Mouse (Mus musculus): ENCODE data around the gene Srarp. TPM values are rescaled to one million over a fixed set of nuclear protein-coding genes. Genes with fewer than 3 reads are reported as not detected.

Srarp gene
- polyA plus RNA-seq, 1 experiment from 2014 or later: not detected

DNA sequence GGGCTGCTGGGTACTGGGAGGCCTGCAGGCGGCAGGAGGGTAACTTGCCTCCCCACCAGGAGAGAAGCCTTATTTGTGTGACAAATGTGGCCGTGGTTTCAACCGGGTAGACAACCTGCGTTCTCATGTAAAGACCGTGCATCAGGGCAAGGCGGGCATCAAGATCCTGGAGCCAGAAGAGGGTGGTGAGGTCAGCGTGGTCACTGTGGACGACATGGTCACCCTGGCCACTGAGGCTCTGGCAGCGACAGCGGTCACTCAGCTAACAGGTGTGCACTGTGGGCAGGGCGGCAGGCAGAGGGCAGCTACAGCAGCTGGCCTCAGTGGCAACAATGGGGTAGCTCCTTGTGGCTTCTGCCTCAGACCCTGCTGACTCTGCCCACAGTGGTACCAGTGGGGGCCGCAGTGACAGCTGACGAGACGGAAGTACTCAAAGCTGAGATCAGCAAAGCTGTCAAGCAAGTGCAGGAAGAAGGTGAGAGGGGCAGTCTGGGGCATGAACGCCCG, 30.4 kb upstream of the Srarp start:
- no peaks in the 10 kb centered on the region for H3K9me3 ChIP-seq
- peaks cover 3% of the 10 kb centered on the region; the same call in 1 of the 2 replicates for H3K4me1 ChIP-seq
- H3K27me3 ChIP-seq: no peaks in the 10 kb centered on the region
- no peak overlapping the region for H3K4me3 ChIP-seq (replicated peaks)
- ATAC-seq (ENCODE audit: low FRiP score): no peak
- H3K4me2 ChIP-seq: no peak overlapping the region
- 95% methylated on average over 16 of the region's 16 CpGs for WGBS
- H3K27ac ChIP-seq: no peak overlapping the region
- H3K36me3 ChIP-seq (replicated peaks): peaks cover 96% of the 10 kb centered on the region
- H3K9ac ChIP-seq: no peak overlapping the region

GRCm38 (mm10) chr4:141465512-141466288, 29.8 kb upstream of the Srarp start:
- Histone ChIP-seq H3K4me1 (peaks cover 9% of the 10 kb centered on the region), H3K4me3 (replicated peaks) (no peak overlapping the region), H3K27ac (no peak overlapping the region), H3K9ac (no peak overlapping the region), H3K36me3 (replicated peaks) (peaks cover 89% of the 10 kb centered on the region), H3K27me3 (no peaks in the 10 kb centered on the region), H3K4me2 (no peak overlapping the region), H3K9me3 (no peaks in the 10 kb centered on the region)
- no peak for ATAC-seq (ENCODE audit: low FRiP score)
- WGBS: 94% methylated on average over 34 of the region's 34 CpGs

- no peak overlapping the region for H3K4me2 ChIP-seq
- H3K9ac ChIP-seq: no peak overlapping the region
- H3K4me1 ChIP-seq: peaks cover 14% of the 10 kb centered on the region
- 83% methylated on average over 16 of the region's 16 CpGs for WGBS
- no peak overlapping the region for H3K27ac ChIP-seq
- no peak for ATAC-seq (ENCODE audit: low FRiP score)
- no peak overlapping the region for H3K4me3 ChIP-seq (replicated peaks)
- peaks cover 88% of the 10 kb centered on the region for H3K36me3 ChIP-seq (replicated peaks)
- H3K9me3 ChIP-seq: no peaks in the 10 kb centered on the region
- no peaks in the 10 kb centered on the region for H3K27me3 ChIP-seq
These were observed 28.8 kb upstream of the Srarp start for GRCm38 (mm10) chr4:141464722-141465121.

GRCm38 (mm10) chr4:141463472-141463871, 27.6 kb upstream of the Srarp start:
- peaks cover 22% of the 10 kb centered on the region for H3K4me1 ChIP-seq
- no peak overlapping the region for H3K4me2 ChIP-seq
- no peak overlapping the region for H3K27ac ChIP-seq
- no peak overlapping the region for H3K9ac ChIP-seq
- H3K36me3 ChIP-seq (replicated peaks): peaks cover 82% of the 10 kb centered on the region
- no peak overlapping the region for H3K4me3 ChIP-seq (replicated peaks)
- no peak for ATAC-seq (ENCODE audit: low FRiP score)
- no peaks in the 10 kb centered on the region for H3K27me3 ChIP-seq
- 84% methylated on average over 14 of the region's 14 CpGs for WGBS
- H3K9me3 ChIP-seq: no peaks in the 10 kb centered on the region

- no peaks in the 10 kb centered on the region for H3K27me3 ChIP-seq
- no peaks in the 10 kb centered on the region for H3K9me3 ChIP-seq
- H3K27ac ChIP-seq: peak overlapping the region; percentile 53; the same call in 1 of the 2 replicates
- 88% methylated on average over 12 of the region's 12 CpGs for WGBS
- H3K9ac ChIP-seq: no peak overlapping the region; the same call in 1 of the 2 replicates
- ATAC-seq (ENCODE audit: low FRiP score): no peak
- H3K36me3 ChIP-seq (replicated peaks): peaks cover 65% of the 10 kb centered on the region
- no peak overlapping the region for H3K4me2 ChIP-seq
- peaks cover 29% of the 10 kb centered on the region for H3K4me1 ChIP-seq
- H3K4me3 ChIP-seq (replicated peaks): no peak overlapping the region
These were observed 25.7 kb upstream of the Srarp start for GRCm38 (mm10) chr4:141461576-141461975.

- Histone ChIP-seq H3K4me3 (replicated peaks) (no peak overlapping the region), H3K27me3 (no peaks in the 10 kb centered on the region), H3K4me2 (no peak overlapping the region), H3K9me3 (no peaks in the 10 kb centered on the region), H3K36me3 (replicated peaks) (peaks cover 60% of the 10 kb centered on the region), H3K4me1 (peaks cover 29% of the 10 kb centered on the region), H3K9ac (no peak overlapping the region; the same call in 1 of the 2 replicates), H3K27ac (peak overlapping the region; percentile 53; the same call in 1 of the 2 replicates)
- no peak for ATAC-seq (ENCODE audit: low FRiP score)
- 49% methylated on average over 12 of the region's 12 CpGs for WGBS
These were observed 25.2 kb upstream of the Srarp start for GRCm38 (mm10) chr4:141461088-141461487.

- no peak for ATAC-seq (ENCODE audit: low FRiP score)
- H3K4me2 ChIP-seq: no peak overlapping the region
- 95% methylated on average over 4 of the region's 4 CpGs for WGBS
- H3K27me3 ChIP-seq: no peaks in the 10 kb centered on the region
- H3K36me3 ChIP-seq (replicated peaks): peaks cover 54% of the 10 kb centered on the region
- H3K4me3 ChIP-seq (replicated peaks): no peak overlapping the region
- H3K9me3 ChIP-seq: no peaks in the 10 kb centered on the region
- H3K9ac ChIP-seq: no peak overlapping the region
- H3K27ac ChIP-seq: no peak overlapping the region
- H3K4me1 ChIP-seq: peaks cover 29% of the 10 kb centered on the region
These were observed 24.6 kb upstream of the Srarp start for GRCm38 (mm10) chr4:141460481-141460880.

DNA sequence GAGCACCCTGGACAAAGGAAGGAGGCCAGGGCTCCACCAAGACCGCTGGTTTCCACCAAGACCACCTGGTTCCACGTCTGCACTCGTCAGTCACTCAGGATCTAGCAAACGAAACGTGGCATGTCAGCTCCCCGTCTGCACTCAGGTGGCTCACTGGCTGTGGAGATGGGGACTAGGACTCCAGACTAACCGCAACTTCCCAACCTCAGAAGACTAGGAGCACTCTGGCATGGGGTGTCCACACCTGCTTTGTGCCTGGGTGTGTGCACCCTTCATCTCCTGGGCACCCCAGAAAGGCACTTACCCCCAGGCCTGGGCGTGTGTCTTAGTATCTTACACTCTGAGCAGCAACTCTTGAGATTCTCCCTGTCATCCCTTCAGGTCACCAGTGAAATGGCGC, 23.9 kb upstream of the Srarp start:
- no peak overlapping the region for H3K27ac ChIP-seq
- no peak overlapping the region for H3K4me2 ChIP-seq
- H3K9me3 ChIP-seq: no peaks in the 10 kb centered on the region
- peaks cover 29% of the 10 kb centered on the region for H3K4me1 ChIP-seq
- WGBS: 91% methylated on average over 9 of the region's 9 CpGs
- peaks cover 51% of the 10 kb centered on the region for H3K36me3 ChIP-seq (replicated peaks)
- H3K4me3 ChIP-seq (replicated peaks): no peak overlapping the region
- H3K9ac ChIP-seq: no peak overlapping the region
- ATAC-seq (ENCODE audit: low FRiP score): no peak
- H3K27me3 ChIP-seq: no peaks in the 10 kb centered on the region

DNA sequence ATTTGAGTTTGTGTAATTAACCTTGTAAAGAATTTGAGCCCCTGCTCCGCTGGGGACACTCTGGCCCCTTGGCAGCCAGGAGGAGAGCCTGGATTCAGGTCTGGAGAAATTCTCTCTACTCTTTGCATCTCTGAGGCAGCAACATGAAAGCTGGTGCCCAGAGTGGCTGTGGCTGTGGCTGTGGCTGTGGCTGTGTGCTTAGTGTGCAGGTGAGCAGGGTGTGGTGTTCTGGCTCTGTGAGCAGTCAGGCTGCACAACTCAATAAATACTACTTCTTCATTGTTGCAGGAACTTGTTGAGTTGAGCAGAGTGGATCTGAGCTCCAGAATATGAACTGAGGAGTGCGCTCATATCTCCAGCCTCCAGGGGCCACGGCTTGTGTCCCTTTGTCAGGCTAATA, 23.0 kb upstream of the Srarp start:
- 65% methylated on average over 3 of the region's 3 CpGs for WGBS
- Histone ChIP-seq H3K9ac (no peak overlapping the region), H3K27me3 (no peaks in the 10 kb centered on the region), H3K4me2 (no peak overlapping the region), H3K4me1 (peaks cover 29% of the 10 kb centered on the region), H3K4me3 (replicated peaks) (no peak overlapping the region), H3K36me3 (replicated peaks) (peaks cover 47% of the 10 kb centered on the region), H3K9me3 (no peaks in the 10 kb centered on the region), H3K27ac (peak overlapping the region; percentile 31; the same call in 1 of the 2 replicates)
- ATAC-seq (ENCODE audit: low FRiP score): no peak

DNA sequence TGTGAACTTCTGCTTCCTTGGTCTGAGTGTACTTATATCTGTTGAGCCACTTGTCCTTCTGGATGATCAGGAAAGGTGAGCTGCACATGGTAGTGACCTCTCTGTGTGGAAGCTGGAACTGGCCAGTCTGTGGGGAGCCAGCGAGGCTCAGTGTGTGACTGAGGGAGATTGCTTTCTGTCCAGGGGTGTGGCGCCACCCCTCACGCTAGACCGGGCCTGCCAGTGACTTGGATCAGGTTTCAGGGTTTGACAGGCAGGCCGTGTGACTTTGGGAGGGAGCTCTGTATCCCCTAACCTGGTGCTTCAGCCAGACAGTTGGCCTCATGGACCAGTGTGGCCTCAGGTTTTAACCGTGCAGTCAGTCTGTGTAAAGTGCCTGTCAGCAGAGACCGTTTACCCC, 22.3 kb upstream of the Srarp start:
- Histone ChIP-seq H3K36me3 (replicated peaks) (peaks cover 46% of the 10 kb centered on the region), H3K27ac (peak overlapping the region; percentile 53; the same call in 1 of the 2 replicates), H3K4me3 (replicated peaks) (no peak overlapping the region), H3K4me2 (peak overlapping the region; percentile 4; the same call in 1 of the 2 replicates), H3K27me3 (no peaks in the 10 kb centered on the region), H3K4me1 (peaks cover 29% of the 10 kb centered on the region), H3K9ac (0 out of 2 replicates have a peak overlapping the region, but pooled peaks have one; percentile 21), H3K9me3 (no peaks in the 10 kb centered on the region)
- no peak; the same call in 1 of the 2 replicates for ATAC-seq (ENCODE audit: low FRiP score)
- 9% methylated on average over 7 of the region's 7 CpGs for WGBS

- no peak overlapping the region for H3K27ac ChIP-seq
- peaks cover 27% of the 10 kb centered on the region for H3K4me1 ChIP-seq
- peaks cover 47% of the 10 kb centered on the region for H3K36me3 ChIP-seq (replicated peaks)
- WGBS: 93% methylated on average over 14 of the region's 14 CpGs
- H3K27me3 ChIP-seq: no peaks in the 10 kb centered on the region
- H3K4me3 ChIP-seq (replicated peaks): no peak overlapping the region
- H3K4me2 ChIP-seq: no peak overlapping the region
- no peaks in the 10 kb centered on the region for H3K9me3 ChIP-seq
- ATAC-seq (ENCODE audit: low FRiP score): no peak
- no peak overlapping the region for H3K9ac ChIP-seq
These were observed 20.5 kb upstream of the Srarp start for GRCm38 (mm10) chr4:141456193-141456938.

DNA sequence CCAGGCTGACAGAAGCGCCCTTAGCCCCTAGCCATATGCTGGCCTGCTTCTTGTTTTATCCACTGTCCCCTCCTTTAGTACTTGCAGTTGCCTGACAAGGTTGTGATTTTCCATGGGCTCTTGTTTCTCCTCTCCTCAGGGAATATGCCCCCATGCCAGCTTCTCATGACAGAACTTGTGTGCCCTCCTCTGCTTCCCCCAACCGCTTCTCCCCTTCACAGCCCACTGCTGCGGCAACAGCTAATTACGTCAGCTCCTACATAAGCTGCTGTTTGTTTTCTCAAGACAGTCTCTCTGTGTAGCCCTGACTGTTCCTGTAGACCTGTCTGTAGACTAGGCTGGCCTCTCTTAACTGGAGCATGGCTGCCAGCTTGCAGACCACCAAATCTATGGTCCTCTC, 19.6 kb upstream of the Srarp start:
- no peak overlapping the region for H3K27ac ChIP-seq
- WGBS: 76% methylated on average over 4 of the region's 4 CpGs
- no peak for ATAC-seq (ENCODE audit: low FRiP score)
- H3K4me1 ChIP-seq: peaks cover 18% of the 10 kb centered on the region
- no peak overlapping the region for H3K4me3 ChIP-seq (replicated peaks)
- H3K4me2 ChIP-seq: no peak overlapping the region
- no peaks in the 10 kb centered on the region for H3K27me3 ChIP-seq
- peaks cover 53% of the 10 kb centered on the region for H3K36me3 ChIP-seq (replicated peaks)
- no peaks in the 10 kb centered on the region for H3K9me3 ChIP-seq
- H3K9ac ChIP-seq: no peak overlapping the region

Data from forebrain, embryonic 12.5 days (tissue).